Mouse (Mus musculus) layer of hippocampus, postnatal 14 days (tissue): ENCODE results near the gene Pla2g15. TPM values are rescaled to one million over a fixed set of nuclear protein-coding genes. Genes with fewer than 3 reads are reported as not detected.

Experiments
- DNase-seq, 2 experiments: peaks; one replicate each; pipeline ENCODE4 v3.0.0; 2021 to 2022; ENCODE audit warnings: low spot score in 2 of 2, mixed read lengths in 1 of 2
- long read RNA-seq, 2 experiments: library from polyadenylated mRNA; stranded (forward); transcript quantifications; one replicate each; pipeline ENCODE4 v2.0.0; 2021
- total RNA-seq, 2 experiments: library from RNA; stranded (reverse); gene quantifications; 2 replicates each; pipeline ENCODE4 v1.2.3; 2021

The Pla2g15 gene
- total RNA-seq, result 10 to 100 TPM; 18.5 to 19.4 TPM
- long read RNA-seq, experiment 1, transcript Pla2g15-201 (6 exons, 2,706 nt), result major isoform, 9 of 12 reads
- long read RNA-seq, experiment 1, partial matches to known transcripts, result 2 of 12 reads
- long read RNA-seq, experiment 1, other reads (novel, unspliced or antisense), result 0 of 12 reads
- long read RNA-seq, experiment 2, transcript Pla2g15-201 (6 exons, 2,706 nt), result major isoform, 15 of 17 reads
- long read RNA-seq, experiment 2, partial matches to known transcripts, result 0 of 17 reads
- long read RNA-seq, experiment 2, other reads (novel, unspliced or antisense), result 0 of 17 reads

DNA sequence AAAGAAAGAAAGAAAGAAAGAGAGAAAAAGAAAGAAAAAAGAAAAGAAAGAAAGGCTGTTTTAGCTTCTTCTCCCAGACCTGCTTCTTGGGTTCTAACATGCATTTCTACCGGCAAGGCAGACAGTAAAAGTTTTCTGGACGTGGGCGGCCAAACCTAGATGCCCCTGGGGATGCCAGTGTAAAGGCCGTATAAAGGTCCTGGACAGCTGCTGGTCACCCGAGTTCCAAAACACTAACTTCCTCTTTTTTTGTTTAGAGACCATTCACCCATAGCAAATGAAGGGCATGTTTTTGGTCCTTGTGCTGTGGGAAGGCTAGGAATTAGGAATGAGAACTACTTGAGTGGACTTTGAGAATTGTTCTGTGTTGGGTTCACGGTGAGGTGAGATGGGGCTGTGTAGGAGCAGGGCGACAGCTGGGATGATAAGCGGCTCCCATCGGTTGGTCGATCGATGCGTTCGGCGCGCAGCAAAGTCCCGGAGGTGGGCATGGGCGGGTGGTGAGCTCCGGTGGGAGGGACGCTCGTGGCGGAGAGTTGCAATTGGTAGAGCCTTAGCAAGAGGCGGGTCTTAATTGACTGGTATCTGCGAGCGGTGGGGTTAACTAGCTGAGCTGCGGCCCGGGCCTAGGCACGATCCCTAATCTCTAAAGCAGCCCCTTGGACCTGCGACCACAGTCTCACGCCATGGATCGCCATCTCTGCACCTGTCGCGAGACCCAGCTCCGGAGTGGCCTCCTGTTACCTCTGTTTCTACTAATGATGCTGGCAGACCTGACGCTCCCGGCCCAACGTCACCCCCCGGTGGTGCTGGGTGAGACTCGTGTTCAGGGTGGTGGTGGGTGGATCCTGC lies at the start of gene Pla2g15:
Gene Pla2g15 (plus strand): TSS at position 599 of the 852 bp plus-strand sequence.
- peak; percentile 92 to 94 for DNase-seq

DNA sequence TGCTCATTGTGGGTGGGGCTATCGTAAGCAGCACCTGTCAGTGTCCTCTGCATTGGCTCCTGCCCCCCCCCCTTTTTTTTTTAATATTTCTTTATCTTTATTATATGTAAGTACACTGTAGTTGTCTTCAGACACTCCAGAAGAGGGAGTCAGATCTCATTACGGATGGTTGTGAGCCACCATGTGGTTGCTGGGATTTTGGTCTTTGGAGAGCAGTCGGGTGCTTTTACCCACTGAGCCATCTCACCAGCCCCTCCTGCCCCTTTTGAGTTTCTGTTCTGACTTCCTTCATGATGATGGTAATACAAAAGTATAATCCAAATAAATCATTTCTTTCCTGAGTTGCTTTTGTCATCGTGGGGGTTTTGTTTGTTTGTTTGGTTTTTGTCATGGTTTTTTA lies 47.9 kb upstream of the Pla2g15 start:
- DNase-seq, result no peak

DNA sequence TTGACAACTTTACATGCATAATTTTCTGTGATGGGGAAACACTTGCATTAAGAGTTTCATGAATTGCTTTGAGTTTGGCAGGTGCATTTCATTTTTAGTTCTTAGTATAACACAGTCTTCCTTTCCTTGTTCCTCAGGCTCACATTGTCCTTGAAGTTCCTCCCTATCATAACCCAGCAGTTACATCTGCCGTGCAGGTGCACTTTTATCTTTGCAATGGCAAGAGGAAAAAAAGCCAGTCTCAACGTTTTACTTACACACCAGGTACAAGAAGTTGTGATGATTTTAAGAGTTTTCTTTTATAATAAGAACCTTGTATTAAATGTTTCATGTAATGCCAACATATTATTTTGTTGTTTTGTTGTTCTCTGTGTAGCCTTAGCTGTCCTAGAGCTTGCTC lies 46.3 kb upstream of the Pla2g15 start:
- no peak for DNase-seq

DNA sequence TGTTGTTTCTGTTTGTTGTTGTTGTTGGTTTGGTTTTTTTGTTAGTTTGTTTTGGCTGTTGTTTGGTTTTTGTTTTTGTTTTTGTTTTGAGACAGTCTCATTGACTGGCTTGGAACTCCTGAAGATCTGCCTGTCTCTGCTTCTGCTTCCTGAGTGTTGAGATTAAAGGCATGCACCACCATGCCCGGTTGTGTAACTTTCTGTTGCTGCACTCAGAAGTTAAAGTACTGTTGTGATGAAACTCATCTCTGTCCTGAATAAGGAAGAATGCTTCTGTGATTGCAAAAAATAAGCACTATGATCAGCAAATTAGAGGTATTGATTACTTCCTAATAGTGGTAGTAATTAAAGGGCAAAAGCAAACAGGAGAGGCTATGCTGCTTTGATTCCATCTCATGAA lies 44.0 kb upstream of the Pla2g15 start:
- no peak for DNase-seq

DNA sequence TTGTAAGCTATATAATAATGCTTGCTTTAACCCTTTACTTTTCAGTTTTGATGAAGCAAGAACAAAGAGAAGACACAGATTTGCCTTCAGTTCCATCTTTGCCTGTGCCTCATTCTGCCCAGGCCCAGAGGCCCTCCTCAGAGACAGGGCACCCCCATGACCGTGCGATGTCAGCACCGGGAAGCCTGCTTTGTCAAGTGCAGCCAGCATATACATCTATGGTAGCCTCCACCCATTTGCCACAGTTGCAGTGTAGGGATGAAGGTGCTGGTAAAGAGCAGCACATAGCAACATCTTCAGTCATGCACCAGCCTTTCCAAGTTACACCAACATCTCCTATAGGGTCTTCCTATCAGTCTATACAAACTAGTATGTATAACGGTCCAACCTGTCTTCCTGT lies 42.1 kb upstream of the Pla2g15 start:
- DNase-seq, result no peak

DNA sequence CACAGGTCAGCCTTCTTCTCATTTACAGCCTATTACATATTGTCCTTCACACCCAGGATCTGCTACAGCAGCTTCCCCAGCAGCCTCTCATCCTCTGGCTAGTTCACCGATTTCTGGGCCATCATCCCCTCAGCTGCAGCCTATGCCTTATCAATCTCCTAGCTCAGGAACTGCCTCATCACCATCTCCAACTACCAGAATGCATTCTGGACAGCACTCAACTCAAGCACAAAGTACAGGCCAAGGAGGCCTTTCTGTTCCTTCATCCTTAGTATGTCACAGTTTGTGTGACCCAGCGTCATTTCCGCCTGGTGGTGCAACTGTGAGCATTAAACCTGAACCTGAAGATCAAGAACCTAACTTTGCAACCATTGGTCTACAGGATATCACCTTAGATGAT lies 41.5 kb upstream of the Pla2g15 start:
- DNase-seq, result no peak

DNA sequence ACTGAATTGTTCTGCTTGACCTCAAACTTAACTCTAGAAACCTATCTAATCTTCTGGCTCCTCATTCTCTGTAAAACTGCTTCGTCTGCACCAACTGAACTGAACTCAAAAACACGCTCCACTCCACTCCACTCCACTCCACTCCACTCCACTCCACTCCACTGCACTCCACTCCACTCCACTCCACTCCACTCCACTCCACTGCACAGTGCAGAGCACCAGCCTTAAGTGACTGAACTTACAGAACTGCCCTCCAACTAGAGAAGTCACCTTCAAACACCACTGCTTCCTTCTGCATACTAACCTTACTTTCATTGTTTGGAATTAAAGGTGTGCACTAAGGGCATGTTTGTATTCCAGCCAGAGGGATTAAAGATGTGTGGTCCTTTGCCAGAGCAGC lies 38.2 kb upstream of the Pla2g15 start:
- no peak for DNase-seq

DNA sequence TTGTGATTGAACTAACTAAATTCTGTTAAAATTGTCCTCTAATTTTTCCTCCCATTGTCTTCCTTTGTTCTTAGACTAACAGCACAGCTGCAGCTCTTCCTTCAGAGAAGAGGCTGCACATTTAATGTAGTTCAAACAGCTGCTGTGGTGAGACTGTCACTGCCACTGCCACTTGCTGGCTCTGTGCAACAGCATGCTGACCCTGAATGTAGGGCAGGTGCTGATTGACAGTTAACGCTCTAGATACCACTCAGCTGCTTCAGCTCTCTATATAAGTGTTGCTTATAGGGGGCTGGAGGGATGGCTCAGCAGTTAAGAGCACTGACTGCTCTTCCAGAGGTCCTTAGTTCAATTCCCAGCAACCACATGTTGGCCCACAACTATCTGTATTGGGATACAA lies 37.7 kb upstream of the Pla2g15 start:
- DNase-seq, result no peak

DNA sequence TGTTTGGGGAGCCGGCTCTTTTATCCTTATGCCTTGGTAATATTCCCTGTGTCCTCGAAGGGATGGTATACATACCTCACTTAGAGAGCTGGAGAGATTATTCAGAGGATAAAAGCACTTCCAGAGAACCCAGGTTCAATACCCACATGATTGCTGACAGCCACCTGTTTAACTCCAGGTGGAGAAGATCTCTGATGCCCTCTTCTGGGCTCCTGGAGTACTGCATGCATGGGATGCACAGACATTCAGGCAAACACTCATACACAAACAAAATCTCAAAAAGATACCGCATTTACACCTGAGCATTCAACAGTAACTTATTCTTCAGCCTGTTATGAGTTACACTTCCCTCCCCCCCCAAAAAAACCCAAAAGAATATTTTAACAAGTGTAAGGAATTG lies 34.3 kb upstream of the Pla2g15 start:
- no peak for DNase-seq

DNA sequence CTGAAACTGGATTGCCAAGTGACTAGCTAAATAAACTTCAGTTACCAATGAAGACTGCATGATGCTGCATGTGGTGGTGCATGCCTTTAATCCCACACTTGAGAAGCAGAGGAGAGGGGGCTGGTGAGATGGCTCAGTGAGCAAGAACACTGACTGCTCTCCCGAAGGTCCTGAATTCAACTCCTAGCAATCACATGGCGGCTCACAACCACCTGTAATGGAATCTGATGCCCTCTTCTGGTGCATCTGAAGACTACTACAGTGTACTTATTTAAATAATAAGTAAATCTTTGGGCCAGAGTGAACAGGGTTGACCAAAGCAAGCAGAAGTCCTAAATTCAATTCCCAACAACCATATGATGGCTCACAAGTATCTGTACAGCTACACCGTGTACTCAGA lies 26.8 kb upstream of the Pla2g15 start:
- no peak for DNase-seq

DNA sequence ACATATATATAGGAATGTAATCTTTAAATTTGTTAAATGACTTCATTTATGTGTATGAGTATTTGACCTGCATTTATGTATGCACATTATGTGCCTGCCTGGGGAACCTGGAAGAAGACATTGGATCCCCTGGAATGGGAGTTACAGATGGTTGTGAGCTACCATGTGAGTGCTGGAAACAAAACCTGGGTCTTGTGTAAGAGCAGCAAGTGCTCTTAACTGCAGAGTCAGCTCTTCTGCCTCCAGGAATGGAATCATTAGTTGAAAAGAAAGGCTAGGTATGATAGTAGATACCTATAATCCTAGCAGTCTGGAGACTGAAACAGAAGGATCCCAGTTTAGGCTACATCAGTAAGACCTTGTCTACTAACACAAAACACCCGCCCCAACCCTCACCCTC lies 24.1 kb upstream of the Pla2g15 start:
- DNase-seq, result no peak

DNA sequence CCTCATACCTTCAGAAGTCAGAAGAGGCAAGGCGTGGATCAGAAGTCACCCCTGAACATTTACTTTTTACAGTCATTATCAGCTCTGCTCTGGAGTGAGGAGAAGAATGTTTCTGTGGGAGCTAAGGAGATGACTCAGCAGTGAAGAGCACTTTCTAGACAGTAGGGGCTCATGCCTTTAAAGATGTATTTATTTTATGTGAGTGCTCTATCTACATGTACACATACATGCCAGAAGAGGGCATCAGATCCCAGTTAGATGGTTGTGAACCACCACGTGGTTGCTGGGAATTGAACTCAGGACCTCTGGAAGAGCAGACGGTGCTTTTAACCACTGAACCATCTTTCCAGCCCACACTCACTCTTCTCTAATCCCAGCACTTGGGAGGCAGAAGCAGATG lies 23.1 kb upstream of the Pla2g15 start:
- DNase-seq, result no peak

DNA sequence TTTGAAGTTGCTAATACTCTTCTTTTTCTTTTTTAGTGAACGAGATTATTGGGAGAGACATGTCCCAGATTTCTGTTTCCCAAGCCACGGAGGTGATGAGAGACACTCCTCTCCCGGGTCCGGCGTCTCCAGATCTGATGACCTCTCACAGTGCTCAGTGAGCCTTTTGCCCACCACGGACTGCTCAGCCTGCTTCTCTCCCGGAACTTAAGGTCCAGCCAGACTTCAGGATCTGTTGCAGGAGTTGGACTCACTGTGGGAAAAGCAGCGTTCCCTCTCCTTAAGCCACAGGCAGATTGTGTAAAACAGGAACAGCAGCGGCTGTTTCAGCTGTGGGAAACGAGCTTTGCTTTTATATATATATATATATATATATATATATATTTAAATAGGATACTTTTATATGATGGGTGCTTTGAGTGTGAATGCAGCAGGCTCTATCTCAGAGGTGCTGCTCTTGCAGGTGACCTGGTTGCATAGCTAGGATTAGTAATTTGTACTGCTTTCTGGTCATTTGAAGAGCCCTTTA lies 22.3 kb upstream of the Pla2g15 start:
- no peak for DNase-seq

DNA sequence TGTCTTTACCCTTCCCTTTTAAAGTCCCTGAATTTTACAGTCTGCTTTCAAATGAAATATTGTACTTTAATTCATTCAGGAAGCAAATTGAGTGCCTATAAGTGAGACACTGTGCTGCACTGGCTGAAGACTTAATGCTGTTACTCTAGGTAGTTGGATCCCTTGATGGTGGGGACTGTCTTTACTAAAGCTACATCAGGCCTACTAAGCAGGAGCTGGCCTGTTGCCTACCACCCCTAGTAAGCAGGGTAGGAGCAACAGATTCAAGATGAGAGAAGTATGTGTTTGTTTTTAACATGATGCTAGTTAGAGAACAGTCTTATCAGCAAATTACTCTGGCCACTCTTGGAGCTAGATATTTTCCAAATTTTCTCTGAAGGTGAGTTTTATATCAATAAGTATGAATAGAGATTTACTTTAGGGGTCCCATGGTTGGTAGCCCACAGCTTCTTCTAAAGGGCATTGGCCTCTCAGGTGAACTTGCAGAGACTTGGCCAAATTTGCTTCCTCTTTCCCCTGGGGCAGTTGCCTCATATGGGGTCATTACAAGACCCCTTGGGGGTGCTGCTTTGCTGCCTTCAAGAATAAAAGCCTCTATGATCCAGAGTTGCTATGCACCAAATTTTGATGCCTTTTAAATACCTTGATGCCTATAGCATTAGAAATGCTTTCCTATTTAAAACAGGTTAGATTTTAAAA lies 20.8 kb upstream of the Pla2g15 start:
- no peak for DNase-seq

DNA sequence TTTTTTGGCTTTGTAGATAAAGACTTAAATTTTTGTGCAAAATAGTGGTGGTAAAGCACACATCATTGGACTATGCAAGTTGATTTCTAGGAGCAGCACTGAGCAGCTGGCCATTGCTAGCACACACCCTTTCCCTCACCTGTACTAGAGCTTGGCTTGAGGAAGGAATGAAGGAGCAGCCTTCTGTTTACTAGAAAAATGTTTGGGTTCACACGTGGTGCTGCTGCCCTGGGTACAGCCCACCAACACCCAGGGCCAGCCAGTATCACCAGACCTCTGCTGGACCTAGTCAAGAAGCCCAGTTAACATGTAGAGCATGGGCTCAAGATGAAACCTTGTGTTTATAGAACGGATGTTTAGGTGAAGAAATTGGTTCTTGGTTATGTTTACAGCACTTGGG lies 20.2 kb upstream of the Pla2g15 start:
- no peak for DNase-seq

DNA sequence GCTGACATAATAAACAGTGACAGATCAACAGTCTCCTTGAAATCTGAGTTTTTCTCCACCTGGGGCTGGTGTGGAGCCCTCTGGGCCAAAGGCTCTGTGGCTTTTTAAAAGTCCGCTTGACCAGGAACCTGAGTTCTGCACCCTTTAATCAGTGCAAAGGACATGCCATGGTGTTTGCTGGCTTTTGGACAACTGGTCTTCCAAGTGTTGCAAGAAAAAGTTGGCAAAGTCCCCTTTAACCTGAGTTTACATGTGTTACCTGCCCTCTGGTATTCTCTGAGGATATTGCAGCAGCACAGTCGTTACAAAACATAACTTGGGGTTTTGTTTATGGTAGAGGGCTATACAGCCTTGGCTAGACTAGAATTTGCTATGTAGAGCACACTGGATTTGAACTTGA lies 19.7 kb upstream of the Pla2g15 start:
- no peak for DNase-seq

DNA sequence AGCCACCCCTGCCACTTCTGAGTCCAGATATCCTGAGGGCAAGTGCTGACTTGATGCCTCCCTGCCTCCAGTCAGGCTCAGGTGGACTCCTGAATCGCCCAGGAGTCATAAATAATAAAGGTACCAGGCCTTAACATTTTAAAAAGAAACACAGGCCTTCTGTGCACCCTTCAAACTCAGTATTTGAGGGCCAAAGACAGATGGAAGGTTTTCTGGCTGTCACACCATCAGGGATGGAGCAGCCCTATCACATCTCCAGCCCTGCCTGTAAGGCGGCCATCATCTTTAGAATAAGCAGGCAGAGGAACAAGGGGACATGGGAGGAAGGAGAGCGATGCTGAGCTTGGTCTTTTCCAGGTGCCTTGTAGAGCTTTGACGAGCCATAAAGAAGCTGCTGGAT lies 19.2 kb upstream of the Pla2g15 start:
- no peak for DNase-seq

DNA sequence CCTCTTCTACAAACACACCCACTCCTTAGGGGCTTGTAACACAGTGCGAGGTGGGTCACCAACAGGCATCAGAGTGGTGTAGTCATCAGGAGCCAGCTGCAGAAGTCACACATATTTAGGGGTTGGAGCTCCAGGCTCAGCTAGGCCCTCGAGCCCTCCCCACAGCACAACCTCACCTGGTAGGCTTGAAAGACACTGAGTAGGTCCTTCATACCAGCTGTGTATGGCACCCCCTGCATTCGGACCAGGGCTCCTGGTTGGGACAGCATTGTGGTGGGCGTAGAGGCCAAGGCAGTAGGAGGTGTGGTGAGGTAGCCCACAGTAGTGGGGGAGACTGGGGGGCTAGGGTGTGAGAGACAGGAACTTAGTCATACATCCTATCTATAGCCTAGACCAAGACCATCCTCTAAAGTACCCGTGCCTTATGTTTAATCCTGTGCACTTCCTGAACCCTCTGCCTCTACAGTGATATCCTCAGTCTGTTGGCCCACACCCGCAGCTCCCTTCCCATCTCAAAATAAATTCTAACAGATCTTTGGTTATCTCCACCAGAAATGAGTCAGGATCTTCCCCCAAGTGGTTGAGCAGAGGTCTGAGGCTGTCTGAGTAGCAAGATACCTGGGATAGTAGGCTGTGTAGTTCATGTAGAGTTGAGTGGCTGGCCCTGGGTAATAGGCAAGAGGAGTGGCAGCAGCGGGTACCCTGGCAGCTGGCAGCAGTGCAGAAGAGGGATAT lies 18.5 kb upstream of the Pla2g15 start:
- DNase-seq, result no peak

DNA sequence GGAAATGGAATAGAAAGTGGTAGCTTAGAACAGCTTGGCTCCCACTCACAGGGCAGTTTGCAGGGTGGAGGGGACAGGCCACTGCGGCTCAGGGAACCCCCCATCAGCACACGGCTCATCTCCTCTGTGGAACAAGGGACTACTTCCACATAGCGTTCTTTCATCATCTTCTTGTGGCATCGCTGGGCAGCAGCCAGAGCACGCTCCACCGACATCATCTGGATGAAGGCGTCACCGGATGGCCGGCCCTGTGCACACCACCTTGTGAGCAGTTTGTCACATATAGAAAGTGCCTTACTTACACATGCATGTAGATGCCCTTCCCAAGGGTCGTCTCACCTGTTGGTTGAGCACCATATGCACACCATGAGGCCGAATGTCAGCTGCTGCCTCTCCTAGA lies 17.8 kb upstream of the Pla2g15 start:
- no peak for DNase-seq

DNA sequence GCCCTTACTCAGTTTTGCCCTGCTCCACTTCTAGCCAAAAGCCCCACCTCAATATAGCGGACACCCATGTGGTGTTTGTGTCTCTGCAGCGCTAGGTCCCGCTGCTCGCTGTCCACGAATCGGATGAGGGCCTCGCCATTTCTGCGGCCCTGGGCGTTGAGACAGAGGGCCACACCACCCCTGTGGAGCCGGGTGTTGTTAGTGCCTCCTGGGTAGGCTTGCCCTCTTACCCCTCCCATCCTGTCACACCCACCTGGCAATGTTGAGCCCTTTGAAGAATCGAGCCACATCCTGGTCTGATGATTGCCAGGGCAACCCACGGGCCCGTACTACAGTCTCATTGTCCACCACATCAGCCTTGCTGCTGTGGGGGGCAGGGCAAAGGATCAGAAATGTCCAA lies 16.7 kb upstream of the Pla2g15 start:
- DNase-seq, result no peak

DNA sequence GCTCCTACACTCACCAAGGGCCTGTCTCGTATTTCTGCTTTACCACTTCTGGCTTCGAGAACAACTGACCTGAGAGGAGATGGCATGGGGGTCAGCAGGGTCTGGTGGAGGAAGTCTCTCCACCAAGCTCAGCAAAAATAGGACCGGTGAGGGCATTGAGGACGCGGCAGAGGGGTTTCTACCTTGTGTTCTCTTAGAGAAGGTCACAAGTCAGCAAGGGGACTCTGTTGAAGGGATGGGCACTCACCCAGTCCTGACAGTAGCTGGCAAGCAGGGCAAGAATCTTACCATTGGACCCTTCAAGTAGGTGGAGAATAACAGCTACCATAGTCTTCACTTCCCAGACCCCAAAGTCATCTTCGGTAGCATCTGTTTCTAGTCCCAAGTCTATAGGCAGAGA lies 16.3 kb upstream of the Pla2g15 start:
- DNase-seq, result no peak
